Mouse (Mus musculus) MEL (cell line): Measurements from ENCODE around the gene Trim13. TPM values are rescaled to one million over a fixed set of nuclear protein-coding genes. Genes with fewer than 3 reads are reported as not detected.

Experiments used
- DNase-seq: peaks from one replicate; pipeline ENCODE4 v3.0.0; 2011; ENCODE audit warnings: low read depth, low spot score
- H3K27ac ChIP-seq: 2 replicates; pipeline ENCODE4 v1.5.1; 2012; ENCODE audit warnings: low read depth, mild to moderate bottlenecking, control low read depth, low read length, moderate library complexity; ENCODE audit not compliant: control insufficient read depth
- H3K27me3 ChIP-seq, 2 experiments: fragments of 150-350 bp in 1 of 2; sonication (generic) in 1 of 2; 2 replicates each; pipeline ENCODE4 v1.6.1; 2012; ENCODE audit warnings: low read length in 2 of 2, mild to moderate bottlenecking in 2 of 2, improper control_type of control experiment in 1 of 2, moderate library complexity in 1 of 2; ENCODE audit not compliant: insufficient read depth in 2 of 2, control insufficient read depth in 1 of 2
- H3K36me3 ChIP-seq, 2 experiments: 2 replicates each; pipeline ENCODE4 v1.6.1; 2012 to 2014; ENCODE audit warnings: low read length in 2 of 2, improper control_type of control experiment in 1 of 2, inconsistent platforms in 1 of 2, mild to moderate bottlenecking in 1 of 2; ENCODE audit not compliant: insufficient read depth in 2 of 2, control insufficient read depth in 1 of 2
- H3K4me1 ChIP-seq, 2 experiments: fragments of 150-350 bp in 1 of 2; sonication (generic) in 1 of 2; 2 replicates each; pipeline ENCODE4 v1.6.1; 2012; ENCODE audit warnings: low read length in 2 of 2, improper control_type of control experiment in 1 of 2, mild to moderate bottlenecking in 1 of 2; ENCODE audit not compliant: insufficient read depth in 2 of 2, control insufficient read depth in 1 of 2
- H3K4me3 ChIP-seq, 2 experiments: fragments of 150-350 bp in 1 of 2; sonication (generic) in 1 of 2; 2 replicates each; pipeline ENCODE4 v1.5.1; 2012; ENCODE audit warnings: low read depth in 2 of 2, low read length in 2 of 2, mild to moderate bottlenecking in 2 of 2, moderate library complexity in 2 of 2, control low read depth in 1 of 2, improper control_type of control experiment in 1 of 2; ENCODE audit not compliant: control insufficient read depth in 1 of 2, insufficient read depth in 1 of 2
- H3K79me2 ChIP-seq: 2 replicates; pipeline ENCODE4 v1.6.1; 2012; ENCODE audit warnings: mild to moderate bottlenecking, low read length, moderate library complexity; ENCODE audit not compliant: control insufficient read depth, poor library complexity, insufficient read depth
- H3K9ac ChIP-seq: 2 replicates; pipeline ENCODE4 v1.6.1; 2012; ENCODE audit warnings: low read depth, mild to moderate bottlenecking, control low read depth, low read length, moderate library complexity; ENCODE audit not compliant: control insufficient read depth, poor library complexity, severe bottlenecking
- H3K9me3 ChIP-seq: fragments of 150-350 bp; sonication (generic); replicated peaks from 2 replicates; pipeline ENCODE4 v1.6.1; 2012; ENCODE audit warnings: mild to moderate bottlenecking, low read length, improper control_type of control experiment, moderate library complexity; ENCODE audit not compliant: insufficient read depth
- BHLHE40 ChIP-seq: IDR thresholded peaks from 2 replicates; pipeline ENCODE4 v1.6.1; 2012; ENCODE audit warnings: low read depth, mild to moderate bottlenecking, inconsistent platforms, low read length, improper control_type of control experiment, borderline replicate concordance
- CTCF ChIP-seq, 3 experiments: IDR thresholded peaks in 2 of 3; conservative IDR thresholded peaks in 1 of 3; 2 replicates each; pipeline ENCODE4 v1.5.1; 2011 to 2012; ENCODE audit warnings: low read length in 3 of 3, low read depth in 2 of 3, mild to moderate bottlenecking in 2 of 3, improper control_type of control experiment in 1 of 3, inconsistent platforms in 1 of 3, mixed read lengths in 1 of 3, moderate library complexity in 1 of 3; ENCODE audit not compliant: control insufficient read depth in 1 of 3, insufficient read depth in 1 of 3, poor library complexity in 1 of 3, severe bottlenecking in 1 of 3
- EP300 ChIP-seq, 2 experiments: IDR thresholded peaks; 2 replicates each; pipeline ENCODE4 v1.6.1; 2011; ENCODE audit warnings: improper control_type of control experiment in 2 of 2, low read length in 2 of 2, low read depth in 1 of 2, mild to moderate bottlenecking in 1 of 2
- GABPA ChIP-seq: IDR thresholded peaks from 2 replicates; pipeline ENCODE4 v1.6.1; 2012; ENCODE audit warnings: low read depth, mild to moderate bottlenecking, inconsistent platforms, low read length, improper control_type of control experiment, moderate library complexity
- HCFC1 ChIP-seq: IDR thresholded peaks from 2 replicates; pipeline ENCODE4 v1.6.1; 2012; ENCODE audit warnings: low read depth, mild to moderate bottlenecking, inconsistent platforms, low read length, improper control_type of control experiment, moderate library complexity
- MAX ChIP-seq: IDR thresholded peaks from 2 replicates; pipeline ENCODE4 v1.6.1; 2011; ENCODE audit warnings: low read length, improper control_type of control experiment
- MAZ ChIP-seq: IDR thresholded peaks from 2 replicates; pipeline ENCODE4 v1.6.1; 2012; ENCODE audit warnings: low read depth, mild to moderate bottlenecking, inconsistent platforms, low read length, improper control_type of control experiment
- MYC ChIP-seq: IDR thresholded peaks from 2 replicates; pipeline ENCODE4 v1.6.1; 2011; ENCODE audit warnings: low read depth, mild to moderate bottlenecking, low read length, improper control_type of control experiment, moderate library complexity
- NRF1 ChIP-seq: IDR thresholded peaks from 2 replicates; pipeline ENCODE4 v1.6.1; 2014; ENCODE audit warnings: low read depth, mild to moderate bottlenecking, inconsistent platforms, low read length, improper control_type of control experiment, moderate library complexity; ENCODE audit not compliant: poor library complexity, insufficient read depth, severe bottlenecking
- POLR2AphosphoS5 ChIP-seq: IDR thresholded peaks from 2 replicates; pipeline ENCODE4 v1.6.1; 2012; ENCODE audit warnings: low read depth, borderline replicate concordance, mild to moderate bottlenecking, inconsistent platforms, low read length, moderate library complexity, mixed read lengths
- RAD21 ChIP-seq: IDR thresholded peaks from 2 replicates; pipeline ENCODE4 v1.6.1; 2011; ENCODE audit warnings: mild to moderate bottlenecking, low read depth, low read length, improper control_type of control experiment
- RCOR1 ChIP-seq: IDR thresholded peaks from 2 replicates; pipeline ENCODE4 v1.6.1; 2012; ENCODE audit warnings: low read depth, mild to moderate bottlenecking, inconsistent platforms, low read length, improper control_type of control experiment
- TAL1 ChIP-seq: IDR thresholded peaks from 2 replicates; pipeline ENCODE4 v1.6.1; 2012; ENCODE audit warnings: mild to moderate bottlenecking, inconsistent platforms, low read length, moderate library complexity, mixed read lengths
- TBP ChIP-seq: IDR thresholded peaks from 2 replicates; pipeline ENCODE4 v1.8.0; 2011; ENCODE audit warnings: low read depth, low read length, improper control_type of control experiment
- TCF12 ChIP-seq: IDR thresholded peaks from 2 replicates; pipeline ENCODE4 v1.6.1; 2014; ENCODE audit warnings: low read depth, mild to moderate bottlenecking, inconsistent platforms, low read length, improper control_type of control experiment, moderate library complexity
- ZC3H11A ChIP-seq: IDR thresholded peaks from 2 replicates; pipeline ENCODE4 v1.6.1; 2012; ENCODE audit warnings: low read depth, mild to moderate bottlenecking, inconsistent platforms, low read length, improper control_type of control experiment
- ZNF384 ChIP-seq: IDR thresholded peaks from 2 replicates; pipeline ENCODE4 v1.6.1; 2012; ENCODE audit warnings: low read depth, mild to moderate bottlenecking, inconsistent platforms, low read length, improper control_type of control experiment
- polyA plus RNA-seq, 2 experiments: library from polyadenylated mRNA; stranded (reverse) in 1 of 2; unstranded in 1 of 2; fragments of >175 nt in 1 of 2; fragments of >200 nt in 1 of 2; gene quantifications; 2 replicates each; pipeline versions ENCODE4 v1.2.1 to v1.2.4; 2012; ENCODE audit warnings: low replicate concordance in 2 of 2, low read depth in 1 of 2; ENCODE audit not compliant: insufficient read length in 2 of 2, insufficient read depth in 1 of 2, missing spikeins in 1 of 2
- total RNA-seq: library from RNA; depleted of rRNA; stranded (reverse); fragments of 300-350 nt; gene quantifications from 2 replicates; pipeline ENCODE4 v1.2.3, GENCODE M21; 2012

Gene Trim13
- total and polyA plus RNA-seq, 3 experiments, result 4.8 to 5.4 TPM; not detected in 1

DNA sequence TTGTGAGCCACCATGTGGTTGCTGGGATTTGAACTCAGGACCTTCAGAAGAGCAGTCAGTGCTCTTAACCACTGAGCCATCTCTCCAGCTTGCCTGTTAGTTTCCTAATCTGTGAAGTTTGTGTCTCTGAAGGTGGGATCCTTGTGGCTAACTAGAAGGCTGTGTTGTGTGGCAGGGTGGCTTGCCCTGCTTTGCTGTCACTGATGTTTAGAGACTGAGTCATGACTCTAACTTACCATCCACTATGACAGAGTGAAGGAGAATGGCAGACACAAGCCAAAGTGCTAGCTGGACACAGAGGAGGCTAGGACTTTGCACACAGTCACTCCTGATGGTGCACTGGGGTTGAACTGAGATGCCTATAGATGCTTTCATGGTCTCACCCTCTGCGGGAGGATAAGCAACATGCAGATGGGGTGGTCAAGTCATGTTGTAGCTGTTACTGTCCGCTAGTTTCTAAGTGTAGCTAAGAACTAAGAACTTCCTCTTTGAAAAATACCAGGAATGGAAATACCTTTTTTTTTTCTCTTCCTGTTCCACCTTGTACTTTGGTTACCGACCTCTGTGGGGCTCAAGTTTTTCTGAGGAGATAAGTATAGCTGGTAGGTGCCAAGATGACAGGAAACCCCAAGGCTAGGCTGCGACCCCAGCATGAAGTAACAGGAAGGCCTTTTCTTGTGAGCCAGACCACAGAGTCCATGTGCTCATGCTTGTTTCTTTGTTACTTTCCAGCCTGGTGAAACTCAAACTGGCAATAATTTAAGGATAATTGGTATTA lies 8.6 kb upstream of the Trim13 start:
- TF ChIP-seq ZNF384 (peak; percentile 61; the same call in 1 of the 2 replicates), MYC (0 out of 2 replicates have a peak, but pooled peaks have one; percentile 36), TBP (no peak), ZC3H11A (0 out of 2 replicates have a peak, but pooled peaks have one; percentile 4), HCFC1 (no peak), BHLHE40 (no peak)
- Histone ChIP-seq H3K27ac (no peak overlapping the region), H3K79me2 (no peaks in the 10 kb centered on the region), H3K9ac (no peak overlapping the region), H3K4me3 (no peak overlapping the region), H3K36me3 (peaks cover 0 to 2% of the 10 kb centered on the region in 2 experiments; a peak in 2 of 4 replicates), H3K4me1 (peaks cover 0 to 3% of the 10 kb centered on the region in 2 experiments; a peak in 1 of 4 replicates), H3K9me3 (no peaks in the 10 kb centered on the region), H3K27me3 (no peaks in the 10 kb centered on the region)
- DNase-seq, result peak; percentile 48

DNA sequence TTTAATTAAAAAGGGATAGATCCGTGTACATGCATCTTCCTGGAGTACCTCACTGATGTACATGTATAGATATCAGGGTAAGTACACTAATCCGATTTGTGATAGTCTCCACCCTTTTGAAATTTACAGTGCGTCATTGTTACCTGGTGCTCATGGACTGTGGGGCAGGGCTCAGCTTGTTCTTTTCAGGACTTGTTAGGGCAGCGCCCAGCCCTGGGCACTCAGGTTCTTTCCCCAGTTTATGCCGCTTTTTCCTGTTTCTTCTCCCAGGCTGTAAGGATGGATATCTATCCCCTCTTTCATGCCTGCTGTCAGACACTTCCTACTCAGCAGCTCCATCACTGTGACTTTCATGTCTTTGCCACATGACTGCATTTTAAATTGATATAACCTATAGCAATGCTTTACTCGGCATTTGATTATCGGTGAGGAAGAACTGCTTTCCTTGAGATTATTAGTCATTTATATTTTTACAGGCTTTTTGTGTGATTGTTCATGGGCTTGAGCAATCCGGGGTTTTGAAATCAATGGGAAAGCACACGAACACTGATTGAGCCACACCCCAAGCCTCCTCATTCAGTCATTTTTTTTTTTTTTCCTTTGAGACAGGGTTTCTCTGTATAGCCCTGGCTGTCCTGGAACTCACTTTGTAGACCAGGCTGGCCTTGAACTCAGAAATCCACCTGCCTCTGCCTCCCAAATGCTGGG lies 1.2 kb upstream of the Trim13 start:
- no peak for DNase-seq
- peaks cover 0 to 10% of the 10 kb centered on the region in 2 experiments; a peak in 3 of 4 replicates for H3K4me1 ChIP-seq
- peaks cover 0 to 8% of the 10 kb centered on the region in 2 experiments; a peak in 2 of 4 replicates for H3K36me3 ChIP-seq
- no peaks in the 10 kb centered on the region for H3K9me3 ChIP-seq
- no peak overlapping the region for H3K4me3 ChIP-seq
- no peak overlapping the region for H3K9ac ChIP-seq
- TF ChIP-seq MYC, result no peak
- TF ChIP-seq RCOR1, result no peak
- no peak for TF ChIP-seq TAL1
- no peak for TF ChIP-seq GABPA
- TF ChIP-seq EP300 (IDR thresholded peaks at IDR 0.05; ENCODE audit: low read depth in 1 of 2, low read length in 2 of 2), result no peak
- TF ChIP-seq POLR2AphosphoS5, result no peak
- no peak for TF ChIP-seq MAZ
- no peak for TF ChIP-seq HCFC1
- no peak for TF ChIP-seq ZC3H11A
- no peak for TF ChIP-seq RAD21
- no peak for TF ChIP-seq NRF1
- TF ChIP-seq TCF12, result no peak
- no peak for TF ChIP-seq CTCF (IDR thresholded peaks at IDR 0.05 in 2 of 3, conservative IDR thresholded peaks at IDR 0.05 in 1 of 3; ENCODE audit: control insufficient read depth in 1 of 3, insufficient read depth in 1 of 3, low read depth in 2 of 3, low read length in 3 of 3, poor library complexity in 1 of 3, severe bottlenecking in 1 of 3)
- TF ChIP-seq MAX, result no peak
- H3K27me3 ChIP-seq, result no peaks in the 10 kb centered on the region
- H3K79me2 ChIP-seq, result peaks cover 1% of the 10 kb centered on the region; the same call in 1 of the 2 replicates
- no peak overlapping the region for H3K27ac ChIP-seq
